Mouse (Mus musculus) CH12.LX (cell line): ENCODE results near the gene Rngtt. TPM values are rescaled to one million over a fixed set of nuclear protein-coding genes. Genes with fewer than 3 reads are reported as not detected.
A peak's percentile ranks its signal among the peaks of the same experiment; 100 is the strongest.

ENCODE experiments used
- DNase-seq: peaks from one replicate; pipeline ENCODE4 v3.0.0-alpha.2; 2013; ENCODE audit errors: extremely low read depth
- H3K27ac ChIP-seq: 2 replicates; pipeline ENCODE4 v1.5.1; 2012; ENCODE audit warnings: low read depth, mild to moderate bottlenecking, control low read depth, moderate library complexity; ENCODE audit not compliant: insufficient read depth
- H3K27me3 ChIP-seq: replicated peaks from 2 replicates; pipeline ENCODE3; 2012; ENCODE audit warnings: inconsistent platforms
- H3K36me3 ChIP-seq, 2 experiments: replicated peaks in 1 of 2; 2 replicates each; pipeline versions ENCODE3 to v1.6.1; 2012; ENCODE audit warnings: inconsistent platforms in 1 of 2, low read length in 1 of 2, mild to moderate bottlenecking in 1 of 2, mixed read lengths in 1 of 2, moderate library complexity in 1 of 2; ENCODE audit not compliant: control insufficient read depth in 1 of 2, insufficient read depth in 1 of 2
- H3K4me1 ChIP-seq, 2 experiments: 2 replicates each; pipeline ENCODE4 v1.6.1; 2012; ENCODE audit warnings: inconsistent platforms in 1 of 2, moderate library complexity in 1 of 2; ENCODE audit not compliant: insufficient read depth in 2 of 2, control insufficient read depth in 1 of 2
- H3K4me2 ChIP-seq: 2 replicates; pipeline ENCODE4 v1.6.1; 2012; ENCODE audit warnings: low read depth, mild to moderate bottlenecking, control low read depth; ENCODE audit not compliant: poor library complexity, insufficient read depth, severe bottlenecking
- H3K4me3 ChIP-seq, 3 experiments: fragments of 150-350 bp in 1 of 3; sonication (generic) in 1 of 3; replicated peaks in 1 of 3; 2 replicates each; pipeline versions ENCODE3 to v1.5.1; 2011 to 2012; ENCODE audit warnings: low read depth in 2 of 3, low read length in 2 of 3, mild to moderate bottlenecking in 2 of 3, moderate library complexity in 2 of 3, control low read depth in 1 of 3, improper control_type of control experiment in 1 of 3, inconsistent platforms in 1 of 3, mixed read lengths in 1 of 3; ENCODE audit not compliant: poor library complexity in 1 of 3
- H3K79me2 ChIP-seq: replicated peaks from 2 replicates; pipeline ENCODE4 v1.6.1; 2012; ENCODE audit warnings: mild to moderate bottlenecking, moderate library complexity; ENCODE audit not compliant: control insufficient read depth, poor library complexity, insufficient read depth, severe bottlenecking; ENCODE audit errors: extremely low read depth
- H3K9ac ChIP-seq: 2 replicates; pipeline ENCODE4 v1.6.1; 2012; ENCODE audit warnings: low read depth, mild to moderate bottlenecking, control low read depth, moderate library complexity; ENCODE audit not compliant: insufficient read depth
- H3K9me3 ChIP-seq: replicated peaks from 2 replicates; pipeline ENCODE3; 2012; ENCODE audit warnings: low read length, inconsistent platforms, mixed read lengths
- BHLHE40 ChIP-seq: IDR thresholded peaks from 2 replicates; pipeline ENCODE4 v1.6.1; 2011; ENCODE audit warnings: mild to moderate bottlenecking, low read depth, low read length, improper control_type of control experiment
- EP300 ChIP-seq: IDR thresholded peaks from 2 replicates; pipeline ENCODE4 v1.6.1; 2011; ENCODE audit warnings: low read length, improper control_type of control experiment
- ETS1 ChIP-seq: conservative IDR thresholded peaks from 2 replicates; pipeline ENCODE4 v1.6.1; 2012; ENCODE audit warnings: low read depth, mild to moderate bottlenecking, inconsistent platforms, low read length, improper control_type of control experiment, moderate library complexity
- HCFC1 ChIP-seq: IDR thresholded peaks from 2 replicates; pipeline ENCODE4 v1.6.1; 2012; ENCODE audit warnings: low read depth, mild to moderate bottlenecking, inconsistent platforms, low read length, improper control_type of control experiment
- IRF4 ChIP-seq: IDR thresholded peaks from 2 replicates; pipeline ENCODE4 v1.6.1; 2014; ENCODE audit warnings: low read depth, mild to moderate bottlenecking, inconsistent platforms, low read length, improper control_type of control experiment
- JUN ChIP-seq: IDR thresholded peaks from 2 replicates; pipeline ENCODE4 v1.6.1; 2011; ENCODE audit warnings: low read depth, mild to moderate bottlenecking, low read length, improper control_type of control experiment, moderate library complexity; ENCODE audit not compliant: insufficient read depth
- JUND ChIP-seq: conservative IDR thresholded peaks from 2 replicates; pipeline ENCODE4 v1.6.1; 2011; ENCODE audit warnings: low read depth, low read length, improper control_type of control experiment
- MAFK ChIP-seq: IDR thresholded peaks from 2 replicates; pipeline ENCODE4 v1.6.1; 2011; ENCODE audit warnings: low read length, improper control_type of control experiment; ENCODE audit not compliant: insufficient replicate concordance
- MEF2A ChIP-seq: IDR thresholded peaks from 2 replicates; pipeline ENCODE4 v1.6.1; 2014; ENCODE audit warnings: low read depth, mild to moderate bottlenecking, inconsistent platforms, low read length, improper control_type of control experiment, borderline replicate concordance
- MXI1 ChIP-seq: IDR thresholded peaks from 2 replicates; pipeline ENCODE4 v1.6.1; 2011; ENCODE audit warnings: mild to moderate bottlenecking, low read depth, low read length, improper control_type of control experiment
- MYC ChIP-seq: IDR thresholded peaks from 2 replicates; pipeline ENCODE4 v1.6.1; 2011; ENCODE audit warnings: low read depth, mild to moderate bottlenecking, improper control_type of control experiment, low read length
- NELFE ChIP-seq: IDR thresholded peaks from 2 replicates; pipeline ENCODE4 v1.6.1; 2011; ENCODE audit warnings: low read depth, low read length, improper control_type of control experiment
- NRF1 ChIP-seq: IDR thresholded peaks from 2 replicates; pipeline ENCODE4 v1.6.1; 2014; ENCODE audit warnings: low read depth, mild to moderate bottlenecking, inconsistent platforms, low read length, improper control_type of control experiment, moderate library complexity
- PAX5 ChIP-seq: IDR thresholded peaks from 2 replicates; pipeline ENCODE4 v1.6.1; 2012; ENCODE audit warnings: low read length, inconsistent platforms, mixed read lengths
- POLR2A ChIP-seq: IDR thresholded peaks from 2 replicates; pipeline ENCODE4 v1.6.1; 2011; ENCODE audit warnings: low read depth, mild to moderate bottlenecking, improper control_type of control experiment, low read length
- SIN3A ChIP-seq: IDR thresholded peaks from 2 replicates; pipeline ENCODE4 v1.6.1; 2012; ENCODE audit warnings: low read length, improper control_type of control experiment, inconsistent platforms
- TCF12 ChIP-seq: IDR thresholded peaks from 2 replicates; pipeline ENCODE4 v1.6.1; 2014; ENCODE audit warnings: low read depth, mild to moderate bottlenecking, inconsistent platforms, low read length, improper control_type of control experiment
- USF1 ChIP-seq: IDR thresholded peaks from 2 replicates; pipeline ENCODE4 v1.6.1; 2014; ENCODE audit warnings: low read depth, mild to moderate bottlenecking, inconsistent platforms, low read length, improper control_type of control experiment
- ZKSCAN1 ChIP-seq: IDR thresholded peaks from 2 replicates; pipeline ENCODE4 v1.6.1; 2012; ENCODE audit warnings: low read depth, inconsistent platforms, low read length, improper control_type of control experiment, borderline replicate concordance
- ZNF384 ChIP-seq: IDR thresholded peaks from 2 replicates; pipeline ENCODE4 v1.6.1; 2012; ENCODE audit warnings: low read depth, low read length, improper control_type of control experiment, inconsistent platforms
- dilution Hi-C: fragments of 300-500 bp; cut with MboI; formaldehyde crosslinking; loops from 2 replicates; pipeline ENCODE4 v1.14.3; 2020; ENCODE audit warnings: low sequenced_read_pairs; ENCODE audit not compliant: extremely low pct_unique_long_range_greater_than_20kb, extremely low pct_ligation_motif_present
- in situ Hi-C: fragments of 300-500 bp; cut with MboI; formaldehyde crosslinking; loops from 3 replicates; pipeline ENCODE4 v1.14.3; 2019; ENCODE audit warnings: low sequenced_read_pairs, low pct_ligation_motif_present, low pct_unique_long_range_greater_than_20kb, mixed read lengths
- polyA plus RNA-seq: library from polyadenylated mRNA; unstranded; fragments of >175 nt; gene quantifications from 2 replicates; pipeline ENCODE4 v1.2.1, GENCODE M21; 2012; ENCODE audit warnings: low read depth; ENCODE audit not compliant: insufficient read length
- total RNA-seq, 2 experiments: library from RNA; depleted of rRNA; stranded (reverse); fragments of 300-350 nt in 1 of 2; fragments of >200 nt in 1 of 2; gene quantifications; 2 replicates each; pipeline ENCODE4 v1.2.3; 2012 to 2014

Rngtt gene
- total and polyA plus RNA-seq, 3 experiments = 12.5 to 20.1 (median 16.9) TPM

- H3K4me1 ChIP-seq = peaks cover 15 to 30% of the 10 kb centered on the region in 2 experiments
- TF ChIP-seq USF1 (no peak), NRF1 (no peak), PAX5 (no peak), MAFK (peak; percentile 86), NELFE (no peak), ZKSCAN1 (no peak), MEF2A (no peak), ETS1 (peak; percentile 80), POLR2A (no peak)
- H3K9me3 ChIP-seq = no peaks in the 10 kb centered on the region
- H3K79me2 ChIP-seq = no peaks in the 10 kb centered on the region
- H3K27ac ChIP-seq = peak overlapping the region; percentile 21
- DNase-seq = peak; percentile 51
- peaks cover 4 to 22% of the 10 kb centered on the region in 2 experiments for H3K36me3 ChIP-seq
- dilution Hi-C loops = no loop called here
- in situ Hi-C loops = no loop called here
- no peak overlapping the region for H3K4me3 ChIP-seq
- H3K4me2 ChIP-seq = no peak overlapping the region
- H3K27me3 ChIP-seq = no peaks in the 10 kb centered on the region
- H3K9ac ChIP-seq = no peak overlapping the region
Observed at GRCm38 (mm10) chr4:33466970-33467399, 156.9 kb downstream of the Rngtt start.

- Histone ChIP-seq H3K4me1 (peaks cover 15 to 30% of the 10 kb centered on the region in 2 experiments), H3K27me3 (no peaks in the 10 kb centered on the region), H3K4me2 (no peak overlapping the region; the same call in 1 of the 2 replicates), H3K9ac (no peak overlapping the region), H3K4me3 (no peak overlapping the region), H3K36me3 (peaks cover 0 to 21% of the 10 kb centered on the region in 2 experiments), H3K79me2 (no peaks in the 10 kb centered on the region), H3K27ac (no peak overlapping the region), H3K9me3 (no peaks in the 10 kb centered on the region)
- TF ChIP-seq BHLHE40 (no peak), MXI1 (peak; percentile 41; the same call in 1 of the 2 replicates), IRF4 (peak; percentile 97), JUND (peak; percentile 96), HCFC1 (no peak), MEF2A (no peak), MYC (no peak), EP300 (peak; percentile 86), ETS1 (peak; percentile 86), USF1 (no peak), SIN3A (no peak), ZNF384 (no peak), JUN (peak; percentile 92), TCF12 (no peak)
- dilution Hi-C loops = no loop called here
- peak; percentile 83 for DNase-seq
- in situ Hi-C loops = no loop called here
Observed at GRCm38 (mm10) chr4:33467627-33468026, 157.5 kb downstream of the Rngtt start.
